Mouse (Mus musculus): Measurements from ENCODE around the gene Palld. TPM values are rescaled to one million over a fixed set of nuclear protein-coding genes. Genes with fewer than 3 reads are reported as not detected.

The Palld gene
- polyA plus RNA-seq, 1 experiment: 47.5 TPM

DNA sequence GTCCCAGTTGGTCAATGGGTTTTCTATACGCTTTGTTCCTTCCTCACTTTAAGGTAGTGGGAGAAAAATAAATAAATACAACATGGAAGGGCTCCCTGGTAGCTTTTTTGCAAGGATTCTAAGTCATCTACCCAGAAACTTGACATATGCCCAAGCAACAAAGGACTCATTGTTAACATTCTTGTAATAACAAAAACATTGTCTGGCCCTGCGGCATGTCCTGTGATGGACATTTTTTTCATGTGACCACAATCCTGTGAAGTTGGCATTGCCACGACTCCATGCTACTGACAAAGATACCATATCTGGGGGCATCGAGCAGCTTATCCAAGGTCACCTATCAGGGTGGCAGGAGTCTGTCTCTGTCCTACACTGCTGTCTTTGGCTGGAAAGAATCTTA lies 232.1 kb downstream of the Palld start:
- 60% methylated on average over 4 of the region's 4 CpGs for WGBS
- DNase-seq: no peak
- Histone ChIP-seq H3K27me3 (replicated peaks; ENCODE audit: control insufficient read depth, insufficient read depth, low read length) (no peaks in the 10 kb centered on the region), H3K4me3 (ENCODE audit: insufficient read depth, low read depth, low read length) (no peak overlapping the region), H3K36me3 (ENCODE audit: control insufficient read depth, insufficient read depth, low read length) (no peaks in the 10 kb centered on the region), H3K4me1 (ENCODE audit: control insufficient read depth, insufficient read depth, low read length) (no peaks in the 10 kb centered on the region), H3K27ac (ENCODE audit: insufficient read depth, low read depth, low read length) (no peak overlapping the region)
- no peak for TF ChIP-seq POLR2A (IDR thresholded peaks at IDR 0.05; ENCODE audit: low read depth, low read length)
- TF ChIP-seq CTCF (conservative IDR thresholded peaks at IDR 0.05; ENCODE audit: insufficient read depth, insufficient read length, low read depth, low read length): no peak

DNA sequence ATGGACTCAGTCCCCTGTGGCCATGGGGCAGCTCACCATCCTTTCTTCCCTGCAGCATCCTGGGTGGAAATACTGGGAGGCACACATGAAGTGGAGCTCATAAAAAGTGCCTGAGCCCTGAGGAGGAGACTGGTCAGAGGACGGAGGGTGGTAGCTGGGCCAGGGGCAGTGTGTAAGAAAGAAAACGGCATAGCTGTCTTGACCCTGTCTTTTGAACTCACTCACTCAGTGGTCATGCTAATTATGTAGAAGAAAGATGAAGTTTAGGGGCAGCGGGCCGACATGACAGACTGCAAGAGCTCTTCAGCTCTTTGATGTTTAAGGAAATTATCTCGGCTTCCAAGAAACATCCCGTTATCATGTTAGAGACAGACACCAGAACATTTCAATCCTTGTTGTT lies 235.6 kb downstream of the Palld start:
- H3K27me3 ChIP-seq (replicated peaks; ENCODE audit: control insufficient read depth, insufficient read depth, low read length): no peaks in the 10 kb centered on the region
- peaks cover 5% of the 10 kb centered on the region; the same call in 1 of the 2 replicates for H3K4me1 ChIP-seq (ENCODE audit: control insufficient read depth, insufficient read depth, low read length)
- WGBS: 72% methylated on average over 6 of the region's 6 CpGs
- H3K4me3 ChIP-seq (ENCODE audit: insufficient read depth, low read depth, low read length): no peak overlapping the region
- H3K27ac ChIP-seq (ENCODE audit: insufficient read depth, low read depth, low read length): no peak overlapping the region
- TF ChIP-seq POLR2A (IDR thresholded peaks at IDR 0.05; ENCODE audit: low read depth, low read length) (no peak), CTCF (conservative IDR thresholded peaks at IDR 0.05; ENCODE audit: insufficient read depth, insufficient read length, low read depth, low read length) (no peak)
- no peaks in the 10 kb centered on the region for H3K36me3 ChIP-seq (ENCODE audit: control insufficient read depth, insufficient read depth, low read length)
- no peak for DNase-seq

DNA sequence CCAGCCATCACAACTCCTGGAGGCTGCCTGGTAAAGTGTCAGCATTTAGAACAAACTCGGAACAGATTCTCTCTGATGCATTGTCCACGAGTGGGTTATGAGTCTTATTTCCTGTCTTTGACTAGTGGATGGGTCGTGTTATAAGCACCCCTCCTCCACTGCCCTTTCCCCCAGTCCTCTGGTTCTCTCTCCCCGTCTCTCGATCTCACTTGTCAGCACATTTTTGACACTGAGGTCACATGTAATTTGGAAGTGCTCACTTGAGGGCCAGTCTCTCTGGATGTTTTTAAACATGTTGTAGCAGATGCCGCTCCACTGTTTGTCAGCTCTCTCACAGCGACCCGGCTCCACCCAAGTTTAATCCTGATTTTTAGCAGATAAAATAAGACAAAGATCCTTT lies 237.5 kb downstream of the Palld start:
- Histone ChIP-seq H3K36me3 (ENCODE audit: control insufficient read depth, insufficient read depth, low read length) (no peaks in the 10 kb centered on the region), H3K27ac (ENCODE audit: insufficient read depth, low read depth, low read length) (0 out of 2 replicates have a peak overlapping the region, but pooled peaks have one; percentile 64), H3K4me3 (ENCODE audit: insufficient read depth, low read depth, low read length) (no peak overlapping the region), H3K4me1 (ENCODE audit: control insufficient read depth, insufficient read depth, low read length) (peaks cover 5% of the 10 kb centered on the region; the same call in 1 of the 2 replicates), H3K27me3 (replicated peaks; ENCODE audit: control insufficient read depth, insufficient read depth, low read length) (no peaks in the 10 kb centered on the region)
- TF ChIP-seq POLR2A (IDR thresholded peaks at IDR 0.05; ENCODE audit: low read depth, low read length) (no peak), CTCF (conservative IDR thresholded peaks at IDR 0.05; ENCODE audit: insufficient read depth, insufficient read length, low read depth, low read length) (no peak)
- DNase-seq: peak; percentile 59
- 36% methylated on average over 8 of the region's 8 CpGs for WGBS

DNA sequence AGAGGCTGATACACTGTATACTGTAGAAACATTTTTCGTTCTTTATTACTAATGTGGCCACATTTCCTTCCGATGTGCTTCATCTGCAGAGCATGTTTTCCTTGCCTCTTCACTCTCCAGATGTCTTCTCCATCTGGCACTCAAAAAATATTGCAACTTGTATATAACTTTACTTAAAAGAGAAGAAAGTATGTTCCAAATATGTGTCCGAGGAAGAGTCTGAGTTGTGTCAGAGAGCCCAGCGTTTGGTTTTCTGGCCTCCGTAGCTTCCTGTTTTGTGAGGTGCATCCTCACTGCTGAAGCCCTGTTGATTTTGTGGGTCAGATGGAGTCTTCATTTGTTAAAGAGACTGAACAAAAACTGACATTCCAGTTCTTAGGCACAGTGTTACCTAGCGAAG lies 238.3 kb downstream of the Palld start:
- Histone ChIP-seq H3K27ac (ENCODE audit: insufficient read depth, low read depth, low read length) (no peak overlapping the region), H3K4me3 (ENCODE audit: insufficient read depth, low read depth, low read length) (no peak overlapping the region), H3K4me1 (ENCODE audit: control insufficient read depth, insufficient read depth, low read length) (peaks cover 5% of the 10 kb centered on the region; the same call in 1 of the 2 replicates), H3K27me3 (replicated peaks; ENCODE audit: control insufficient read depth, insufficient read depth, low read length) (no peaks in the 10 kb centered on the region), H3K36me3 (ENCODE audit: control insufficient read depth, insufficient read depth, low read length) (no peaks in the 10 kb centered on the region)
- 88% methylated on average over 6 of the region's 6 CpGs for WGBS
- no peak for TF ChIP-seq CTCF (conservative IDR thresholded peaks at IDR 0.05; ENCODE audit: insufficient read depth, insufficient read length, low read depth, low read length)
- no peak for TF ChIP-seq POLR2A (IDR thresholded peaks at IDR 0.05; ENCODE audit: low read depth, low read length)
- DNase-seq: no peak

DNA sequence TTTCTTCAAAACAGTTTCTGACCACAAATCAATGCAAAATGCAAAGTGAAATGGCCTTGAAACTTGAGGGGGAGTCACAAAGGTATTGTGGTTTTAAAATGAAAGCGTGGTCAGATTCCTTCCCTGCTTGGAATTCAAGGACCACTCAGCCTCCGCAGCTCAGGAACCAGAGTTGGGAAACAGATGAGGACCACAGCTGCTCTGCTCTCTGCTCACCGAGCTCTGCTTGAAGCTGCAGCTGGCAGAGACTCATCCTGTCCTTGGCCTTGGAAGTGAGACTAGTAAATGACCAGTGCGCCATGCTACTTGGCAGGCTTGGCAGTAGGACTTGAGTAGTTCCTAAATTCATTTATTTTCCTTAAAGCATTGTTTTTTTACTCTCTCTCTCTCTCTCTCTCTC lies 239.7 kb downstream of the Palld start:
- no peaks in the 10 kb centered on the region for H3K36me3 ChIP-seq (ENCODE audit: control insufficient read depth, insufficient read depth, low read length)
- TF ChIP-seq CTCF (conservative IDR thresholded peaks at IDR 0.05; ENCODE audit: insufficient read depth, insufficient read length, low read depth, low read length) (no peak), POLR2A (IDR thresholded peaks at IDR 0.05; ENCODE audit: low read depth, low read length) (no peak)
- 77% methylated on average over 4 of the region's 4 CpGs for WGBS
- H3K27me3 ChIP-seq (replicated peaks; ENCODE audit: control insufficient read depth, insufficient read depth, low read length): no peaks in the 10 kb centered on the region
- H3K4me3 ChIP-seq (ENCODE audit: insufficient read depth, low read depth, low read length): no peak overlapping the region
- no peak overlapping the region for H3K27ac ChIP-seq (ENCODE audit: insufficient read depth, low read depth, low read length)
- DNase-seq: no peak
- H3K4me1 ChIP-seq (ENCODE audit: control insufficient read depth, insufficient read depth, low read length): peaks cover 5% of the 10 kb centered on the region; the same call in 1 of the 2 replicates

DNA sequence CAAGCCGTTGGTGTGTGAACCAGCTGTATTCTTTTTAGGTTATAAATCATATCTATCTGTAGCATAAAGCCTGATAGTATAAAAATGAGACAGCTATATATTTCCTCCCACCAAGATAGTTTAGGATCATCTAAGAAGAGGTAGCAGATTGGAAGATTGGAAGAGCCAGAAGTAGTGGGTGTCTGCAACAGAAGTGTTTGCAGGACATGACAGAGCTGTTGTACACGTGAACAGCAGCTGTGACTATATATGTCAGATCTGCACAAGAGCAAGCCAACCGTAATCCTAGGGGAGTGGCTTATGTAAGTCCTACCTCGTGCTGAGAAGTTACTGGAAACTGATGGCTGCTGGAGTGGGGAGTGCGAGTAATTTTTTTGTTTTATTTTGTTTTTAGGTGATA lies 240.9 kb downstream of the Palld start:
- TF ChIP-seq CTCF (conservative IDR thresholded peaks at IDR 0.05; ENCODE audit: insufficient read depth, insufficient read length, low read depth, low read length): no peak
- TF ChIP-seq POLR2A (IDR thresholded peaks at IDR 0.05; ENCODE audit: low read depth, low read length): no peak
- 88% methylated on average over 5 of the region's 5 CpGs for WGBS
- no peak overlapping the region for H3K4me3 ChIP-seq (ENCODE audit: insufficient read depth, low read depth, low read length)
- H3K36me3 ChIP-seq (ENCODE audit: control insufficient read depth, insufficient read depth, low read length): no peaks in the 10 kb centered on the region
- H3K27me3 ChIP-seq (replicated peaks; ENCODE audit: control insufficient read depth, insufficient read depth, low read length): no peaks in the 10 kb centered on the region
- DNase-seq: no peak
- H3K4me1 ChIP-seq (ENCODE audit: control insufficient read depth, insufficient read depth, low read length): peaks cover 5% of the 10 kb centered on the region; the same call in 1 of the 2 replicates
- no peak overlapping the region for H3K27ac ChIP-seq (ENCODE audit: insufficient read depth, low read depth, low read length)

DNA sequence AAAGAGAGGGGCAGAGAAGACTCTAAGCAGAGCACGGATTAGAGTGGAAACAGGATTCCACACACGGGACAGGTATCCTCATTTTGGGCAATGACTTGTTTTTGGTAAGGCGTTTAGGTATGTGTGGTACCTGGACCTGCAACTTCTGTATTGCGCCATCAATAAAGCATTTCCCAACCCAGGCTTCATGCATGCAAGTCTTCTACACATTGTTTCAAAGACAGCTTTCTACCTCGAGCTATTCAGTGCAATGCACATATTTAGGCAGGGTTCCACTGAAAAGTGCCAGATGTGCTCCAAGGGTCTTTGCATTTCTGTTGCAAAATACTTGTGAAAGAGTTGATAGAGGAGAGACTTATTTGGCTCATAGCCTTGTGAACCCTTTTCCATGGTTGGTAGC lies 241.5 kb downstream of the Palld start:
- no peak for TF ChIP-seq POLR2A (IDR thresholded peaks at IDR 0.05; ENCODE audit: low read depth, low read length)
- TF ChIP-seq CTCF (conservative IDR thresholded peaks at IDR 0.05; ENCODE audit: insufficient read depth, insufficient read length, low read depth, low read length): no peak
- Histone ChIP-seq H3K27me3 (replicated peaks; ENCODE audit: control insufficient read depth, insufficient read depth, low read length) (no peaks in the 10 kb centered on the region), H3K27ac (ENCODE audit: insufficient read depth, low read depth, low read length) (no peak overlapping the region), H3K4me1 (ENCODE audit: control insufficient read depth, insufficient read depth, low read length) (peaks cover 5% of the 10 kb centered on the region; the same call in 1 of the 2 replicates), H3K36me3 (ENCODE audit: control insufficient read depth, insufficient read depth, low read length) (no peaks in the 10 kb centered on the region), H3K4me3 (ENCODE audit: insufficient read depth, low read depth, low read length) (no peak overlapping the region)
- WGBS: 96% methylated on average over 5 of the region's 5 CpGs
- DNase-seq: no peak

Data from kidney, adult 2 months (tissue).